Mouse (Mus musculus) megakaryocyte, adult 5-6 weeks (primary cell): Measurements from ENCODE around the gene Vmn1r121. TPM values are rescaled to one million over a fixed set of nuclear protein-coding genes. Genes with fewer than 3 reads are reported as not detected.
"Not testable (repeated sequence)": the region's sequence is repeated elsewhere in the genome, so short reads cannot be mapped to it uniquely, and the experiment has no call there.

ENCODE experiments used
- ATAC-seq: 2 replicates; pipeline ENCODE4 v1.8.0; 2016; ENCODE audit warnings: mild to moderate bottlenecking, inconsistent platforms; ENCODE audit not compliant: poor library complexity, severe bottlenecking
- total RNA-seq, 2 experiments: library from RNA; stranded (forward) in 1 of 2; stranded (reverse) in 1 of 2; fragments of 153-499, 151-499 nt in 1 of 2; fragments of 221-1000, 200-1000 nt in 1 of 2; gene quantifications; 2 replicates each; pipeline versions ENCODE4 v1.2.3 to v1.2.4; 2015 to 2017

Vmn1r121 gene
- total RNA-seq (2015) (not detected in 2 replicates), total RNA-seq (2017) (not detected in 2 replicates)

- not testable (repeated sequence) for ATAC-seq
Measured at GRCm38 (mm10) chr7:21098413-21098812, at the start of gene Vmn1r121. Gene Vmn1r121, minus strand, starts transcription at chr7:21098513.

GRCm38 (mm10) chr7:21134028-21134427 lies 35.7 kb upstream of the Vmn1r121 start, which contains the start of gene Vmn1r122:
Gene Vmn1r122, minus strand, starts transcription at chr7:21134128.
- ATAC-seq = not testable (repeated sequence)

GRCm38 (mm10) chr7:21053684-21054083 lies 44.6 kb downstream of the Vmn1r121 start, which contains the start of gene Vmn1r120:
Gene Vmn1r120, minus strand, starts transcription at chr7:21053784.
- ATAC-seq = not testable (repeated sequence)

Other genes with a start within 250 kb of the Vmn1r121 start
- not detected in 2 replicates for gene Vmn1r116, start 226.3 kb downstream of the Vmn1r121 start, total RNA-seq (2015)
- gene Vmn1r116, start 226.3 kb downstream of the Vmn1r121 start, total RNA-seq (2017) = not detected in 2 replicates
- not detected in 2 replicates for gene Vmn1r117, start 214.4 kb downstream of the Vmn1r121 start, total RNA-seq (2015)
- not detected in 2 replicates for gene Vmn1r117, start 214.4 kb downstream of the Vmn1r121 start, total RNA-seq (2017)
- gene Vmn1r118, start 186.2 kb downstream of the Vmn1r121 start, total RNA-seq (2015) = not detected in 2 replicates
- gene Vmn1r118, start 186.2 kb downstream of the Vmn1r121 start, total RNA-seq (2017) = not detected in 2 replicates
- gene Vmn1r119, start 86.1 kb downstream of the Vmn1r121 start, total RNA-seq (2015) = not detected in 2 replicates
- gene Vmn1r119, start 86.1 kb downstream of the Vmn1r121 start, total RNA-seq (2017) = not detected in 2 replicates
- not detected in 2 replicates for gene Vmn1r120, start 44.7 kb downstream of the Vmn1r121 start, total RNA-seq (2015)
- not detected in 2 replicates for gene Vmn1r120, start 44.7 kb downstream of the Vmn1r121 start, total RNA-seq (2017)
- not detected in 2 replicates for gene Vmn1r122, start 35.6 kb upstream of the Vmn1r121 start, total RNA-seq (2015)
- gene Vmn1r122, start 35.6 kb upstream of the Vmn1r121 start, total RNA-seq (2017) = not detected in 2 replicates
- gene Vmn1r123, start 63.7 kb upstream of the Vmn1r121 start, total RNA-seq (2015) = not detected in 2 replicates
- gene Vmn1r123, start 63.7 kb upstream of the Vmn1r121 start, total RNA-seq (2017) = not detected in 2 replicates
- gene Gm5157, start 91.9 kb upstream of the Vmn1r121 start, total RNA-seq (2015) = not detected in 2 replicates
- not detected in 2 replicates for gene Gm5157, start 91.9 kb upstream of the Vmn1r121 start, total RNA-seq (2017)
- gene Vmn1r124, start 162.1 kb upstream of the Vmn1r121 start, total RNA-seq (2015) = not detected in 2 replicates
- not detected in 2 replicates for gene Vmn1r124, start 162.1 kb upstream of the Vmn1r121 start, total RNA-seq (2017)
- gene Vmn1r125, start 173.7 kb upstream of the Vmn1r121 start, total RNA-seq (2015) = not detected in 2 replicates
- gene Vmn1r125, start 173.7 kb upstream of the Vmn1r121 start, total RNA-seq (2017) = not detected in 2 replicates
- not detected in 2 replicates for gene Vmn1r126, start 203.0 kb upstream of the Vmn1r121 start, total RNA-seq (2015)
- gene Vmn1r126, start 203.0 kb upstream of the Vmn1r121 start, total RNA-seq (2017) = not detected in 2 replicates
- gene Vmn1r127, start 221.3 kb upstream of the Vmn1r121 start, total RNA-seq (2015) = not detected in 2 replicates
- gene Vmn1r127, start 221.3 kb upstream of the Vmn1r121 start, total RNA-seq (2017) = not detected in 2 replicates